27 mouse cellular contexts compared by ENCODE assay signal in genomic region chr3:42232268-42232667, GRCm38 (mm10).
"Had no signal": no experiment of that assay in that cellular context is flagged by ENCODE, and none has a peak within 500 bp of the region (broad histone marks: within the 10 kb centered on the region; RNA-seq: fewer than 3 reads in every experiment).

No protein-coding gene starts in this region.

- H3K36me3 ChIP-seq: heart, embryonic 10.5 days; heart, embryonic 12.5 days; hindbrain, embryonic 10.5 days; hindbrain, embryonic 12.5 days; intestine, embryonic 15.5 days; kidney, embryonic 15.5 days; limb, embryonic 12.5 days; limb, embryonic 15.5 days had no signal

- H3K9ac ChIP-seq: heart, embryonic 12.5 days; hindbrain, embryonic 12.5 days; hindbrain, embryonic 14.5 days; intestine, embryonic 15.5 days; kidney, embryonic 15.5 days; limb, embryonic 12.5 days; limb, embryonic 15.5 days had no signal

- H3K27me3 ChIP-seq: heart, embryonic 12.5 days; hindbrain, embryonic 12.5 days; intestine, embryonic 15.5 days; kidney, embryonic 15.5 days; limb, embryonic 12.5 days; limb, embryonic 15.5 days had no signal

- H3K4me1 ChIP-seq: heart, embryonic 10.5 days; heart, embryonic 12.5 days; hindbrain, embryonic 10.5 days; hindbrain, embryonic 12.5 days; intestine, embryonic 15.5 days; kidney, embryonic 15.5 days; limb, embryonic 12.5 days; limb, embryonic 15.5 days had no signal

- H3K4me3 ChIP-seq: gastrocnemius, adult 2 months; heart, embryonic 10.5 days; heart, embryonic 12.5 days; hindbrain, embryonic 10.5 days; hindbrain, embryonic 12.5 days; intestine, embryonic 15.5 days; kidney, embryonic 15.5 days; layer of hippocampus, adult 2 months; left cerebral cortex, adult 2 months; limb, embryonic 12.5 days; limb, embryonic 15.5 days had no signal

- ATAC-seq: forebrain, embryonic 16.5 days; hindbrain, embryonic 16.5 days; inflammation-experienced regulatory T-cells, adult 6 months; intestine, embryonic 15.5 days; intestine, postnatal 0 days had no signal

- DNase-seq: gastrocnemius, adult 2 months; gastrocnemius, postnatal 10 days; gastrocnemius, postnatal 25 days; heart, adult 18-20 months; heart, postnatal 10 days; heart, postnatal 4 days; kidney, adult 2 months; kidney, adult 9 months; kidney, postnatal 10 days; kidney, postnatal 25 days; kidney, postnatal 4 days; left cerebral cortex, postnatal 4 days had no signal

- H3K27ac ChIP-seq: gastrocnemius, adult 2 months; heart, embryonic 10.5 days; hindbrain, embryonic 10.5 days; hindbrain, embryonic 12.5 days; hindbrain, embryonic 14.5 days; intestine, embryonic 15.5 days; kidney, embryonic 15.5 days; layer of hippocampus, adult 2 months; left cerebral cortex, adult 2 months; limb, embryonic 12.5 days; limb, embryonic 15.5 days had no signal

- H3K9me3 ChIP-seq: heart, embryonic 10.5 days; hindbrain, embryonic 10.5 days; hindbrain, embryonic 12.5 days; intestine, embryonic 15.5 days; limb, embryonic 15.5 days had no signal

- H3K4me2 ChIP-seq: heart, embryonic 12.5 days; hindbrain, embryonic 12.5 days; hindbrain, embryonic 14.5 days; intestine, embryonic 15.5 days; kidney, embryonic 15.5 days; limb, embryonic 12.5 days; limb, embryonic 15.5 days had no signal
